Mouse (Mus musculus): ENCODE measurements around the gene Ctsc. TPM values are rescaled to one million over a fixed set of nuclear protein-coding genes. Genes with fewer than 3 reads are reported as not detected.
"Not testable (repeated sequence)": the region's sequence is repeated elsewhere in the genome, so short reads cannot be mapped to it uniquely, and the experiment has no call there.

Ctsc gene
- polyA plus RNA-seq (2015; fragmentation: Nextera tagmentation; extraction: Ambion mirVana), result 86.1 and 88.7 TPM in 2 replicates

GRCm38 (mm10) chr7:88277858-88278627 is at the start of gene Ctsc:
Gene Ctsc (plus strand): TSS chr7:88278085.
- Histone ChIP-seq H3K36me3 (no peaks in the 10 kb centered on the region), H3K9me3 (no peaks in the 10 kb centered on the region), H3K9ac (peak within 1 kb of the TSS; percentile 69), H3K27ac (peak within 1 kb of the TSS; percentile 82), H3K27me3 (replicated peaks) (no peaks in the 10 kb centered on the region), H3K4me3 (replicated peaks) (peak within 1 kb of the TSS; percentile 59), H3K4me1 (replicated peaks) (no peaks in the 10 kb centered on the region), H3K4me2 (replicated peaks) (peak within 1 kb of the TSS; percentile 89)
- WGBS, result under 1% methylated on average over 34 of the region's 34 CpGs
- ATAC-seq, result peak; percentile 98

DNA sequence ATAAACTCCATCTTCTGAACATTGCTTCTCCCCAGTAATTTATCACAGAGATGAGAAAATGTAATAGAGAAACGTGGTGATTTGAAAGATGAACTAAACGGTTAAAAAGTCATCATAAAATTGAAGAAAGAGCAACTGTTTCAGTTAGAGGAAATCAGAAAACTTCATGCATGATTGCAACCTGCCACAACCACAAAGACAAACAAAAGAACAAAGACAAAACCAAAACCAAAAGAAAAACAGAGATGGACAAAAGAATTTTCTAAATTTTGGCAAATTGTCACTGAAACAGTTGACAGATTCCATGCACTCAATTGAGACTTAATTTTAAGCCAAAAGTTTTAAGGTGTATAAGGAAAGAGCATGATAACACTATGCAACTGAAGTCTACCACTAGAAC is 48.8 kb upstream of the Ctsc start:
- Histone ChIP-seq H3K9me3 (no peaks in the 10 kb centered on the region), H3K36me3 (no peaks in the 10 kb centered on the region), H3K4me3 (replicated peaks) (no peak overlapping the region), H3K9ac (no peak overlapping the region), H3K4me2 (replicated peaks) (no peak overlapping the region), H3K27ac (no peak overlapping the region), H3K4me1 (replicated peaks) (no peaks in the 10 kb centered on the region), H3K27me3 (replicated peaks) (no peaks in the 10 kb centered on the region)
- 62% methylated on average over 2 of the region's 2 CpGs for WGBS
- no peak for ATAC-seq

- 91% methylated on average over 4 of the region's 4 CpGs for WGBS
Measured at GRCm38 (mm10) chr7:88230121-88230520, 47.8 kb upstream of the Ctsc start.

DNA sequence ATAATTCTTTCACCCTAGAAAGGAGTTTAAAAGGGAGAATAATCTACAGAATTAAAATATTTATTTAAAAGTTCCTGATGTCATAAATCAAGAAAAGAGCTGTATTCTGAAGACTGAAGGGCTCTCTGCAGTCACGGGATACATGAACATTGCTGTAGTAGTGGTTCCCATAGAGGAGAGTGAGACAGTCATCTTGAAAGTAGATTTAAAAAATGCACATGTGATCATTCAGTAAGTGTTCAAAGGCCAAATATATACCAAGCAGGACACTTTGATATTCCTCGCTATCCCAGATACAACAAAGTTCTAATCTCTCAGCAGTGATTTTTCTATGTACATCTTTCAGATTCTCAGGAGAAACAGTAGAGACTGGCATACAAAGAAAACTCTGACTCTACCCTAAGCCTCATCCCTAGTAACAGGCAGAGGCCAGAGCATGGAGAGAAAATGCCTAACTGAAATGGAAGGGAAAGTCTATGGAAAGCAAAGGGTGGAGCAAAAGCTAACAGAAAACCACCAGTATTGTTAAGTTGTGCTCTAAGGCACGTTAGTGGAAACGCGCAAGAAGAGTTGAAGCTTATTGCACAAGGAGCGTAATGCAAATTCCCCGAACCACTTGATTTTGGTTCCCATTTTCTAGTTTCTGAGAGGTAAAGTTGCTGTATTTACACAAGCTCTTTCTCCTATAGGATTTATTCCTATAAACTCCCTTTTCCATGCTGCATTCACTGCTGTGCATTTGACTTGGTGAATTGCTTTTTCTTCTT is 46.9 kb upstream of the Ctsc start:
- WGBS, result 81% methylated on average over 7 of the region's 7 CpGs
- Histone ChIP-seq H3K27ac (no peak overlapping the region), H3K4me1 (replicated peaks) (no peaks in the 10 kb centered on the region), H3K9ac (no peak overlapping the region), H3K9me3 (no peaks in the 10 kb centered on the region), H3K4me3 (replicated peaks) (no peak overlapping the region), H3K4me2 (replicated peaks) (no peak overlapping the region), H3K36me3 (no peaks in the 10 kb centered on the region), H3K27me3 (replicated peaks) (no peaks in the 10 kb centered on the region)
- no peak for ATAC-seq

More at GRCm38 (mm10) chr7:88230121-88230520, 47.8 kb upstream of the Ctsc start:
- no peak overlapping the region for H3K4me3 ChIP-seq (replicated peaks)
- H3K27me3 ChIP-seq (replicated peaks), result no peaks in the 10 kb centered on the region
- ATAC-seq, result no peak
- H3K27ac ChIP-seq, result no peak overlapping the region
- no peaks in the 10 kb centered on the region for H3K36me3 ChIP-seq
- no peak overlapping the region for H3K9ac ChIP-seq
- no peak overlapping the region for H3K4me2 ChIP-seq (replicated peaks)
- no peaks in the 10 kb centered on the region for H3K4me1 ChIP-seq (replicated peaks)
- no peaks in the 10 kb centered on the region for H3K9me3 ChIP-seq

GRCm38 (mm10) chr7:88243059-88243458 is 34.8 kb upstream of the Ctsc start:
- no peaks in the 10 kb centered on the region for H3K36me3 ChIP-seq
- WGBS, result 43% methylated on average over 3 of the region's 3 CpGs
- no peak overlapping the region for H3K4me3 ChIP-seq (replicated peaks)
- H3K4me2 ChIP-seq (replicated peaks), result no peak overlapping the region
- no peak for ATAC-seq
- H3K9ac ChIP-seq, result no peak overlapping the region
- no peaks in the 10 kb centered on the region for H3K4me1 ChIP-seq (replicated peaks)
- no peaks in the 10 kb centered on the region for H3K27me3 ChIP-seq (replicated peaks)
- H3K27ac ChIP-seq, result no peak overlapping the region
- no peaks in the 10 kb centered on the region for H3K9me3 ChIP-seq

DNA sequence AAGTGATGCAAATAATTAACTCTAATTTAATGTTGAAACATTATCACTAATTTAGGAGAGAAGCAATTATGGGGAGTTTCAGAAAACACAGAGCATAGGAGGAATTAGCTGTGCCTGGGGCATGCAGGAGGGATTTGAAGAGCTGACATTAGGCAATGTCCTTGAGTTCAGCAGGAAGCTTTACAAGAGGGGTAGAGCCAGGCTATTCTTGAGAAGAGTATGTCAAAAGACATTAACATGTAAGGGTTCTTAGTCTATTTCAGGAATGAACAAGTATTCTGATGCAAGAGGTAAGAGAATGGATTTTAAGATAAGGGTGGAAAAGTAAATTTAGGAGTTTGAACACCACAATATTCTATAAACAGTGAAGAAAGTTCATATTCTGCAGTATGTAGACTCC is 33.4 kb upstream of the Ctsc start:
- no peak overlapping the region for H3K4me3 ChIP-seq (replicated peaks)
- no peak for ATAC-seq

DNA sequence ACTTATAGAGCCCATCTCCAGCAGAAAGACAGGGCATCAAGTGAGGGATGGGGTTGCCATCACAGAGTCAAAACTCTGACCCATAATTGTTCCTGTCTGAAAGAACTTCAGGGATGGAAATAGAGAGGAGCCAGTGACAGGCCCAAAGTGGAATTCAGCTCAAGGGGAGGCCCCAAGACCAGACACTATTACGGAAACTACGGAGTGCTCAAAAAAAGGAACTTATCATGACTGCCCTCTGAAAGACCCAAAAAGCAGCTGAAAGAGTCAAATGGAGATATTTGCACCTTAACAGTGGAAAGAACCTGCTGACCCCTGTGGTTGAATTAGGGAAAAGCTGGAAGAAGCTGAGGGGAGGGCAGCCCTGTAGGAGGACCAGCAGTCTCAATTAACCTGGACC is 27.5 kb upstream of the Ctsc start:
- not testable (repeated sequence) for ATAC-seq; H3K9ac ChIP-seq; H3K36me3 ChIP-seq; H3K27me3 ChIP-seq (replicated peaks); H3K4me3 ChIP-seq (replicated peaks); H3K4me2 ChIP-seq (replicated peaks); H3K27ac ChIP-seq; H3K4me1 ChIP-seq (replicated peaks); H3K9me3 ChIP-seq
- WGBS, result 91% methylated on average over 2 of the region's 2 CpGs

More for the DNA sequence above, 33.4 kb upstream of the Ctsc start:
- no peak overlapping the region for H3K27ac ChIP-seq
- H3K4me1 ChIP-seq (replicated peaks), result no peaks in the 10 kb centered on the region
- H3K36me3 ChIP-seq, result no peaks in the 10 kb centered on the region
- no peaks in the 10 kb centered on the region for H3K27me3 ChIP-seq (replicated peaks)
- H3K9me3 ChIP-seq, result no peaks in the 10 kb centered on the region
- no peak overlapping the region for H3K9ac ChIP-seq
- no peak overlapping the region for H3K4me2 ChIP-seq (replicated peaks)

- H3K9me3 ChIP-seq, result no peaks in the 10 kb centered on the region
- H3K4me1 ChIP-seq (replicated peaks), result no peaks in the 10 kb centered on the region
- H3K4me3 ChIP-seq (replicated peaks), result no peak overlapping the region
- no peaks in the 10 kb centered on the region for H3K36me3 ChIP-seq
- ATAC-seq, result no peak
- no peak overlapping the region for H3K4me2 ChIP-seq (replicated peaks)
- no peak overlapping the region for H3K27ac ChIP-seq
- H3K9ac ChIP-seq, result no peak overlapping the region
- no peaks in the 10 kb centered on the region for H3K27me3 ChIP-seq (replicated peaks)
- 54% methylated on average over 1 of the region's 1 CpGs for WGBS
Measured at GRCm38 (mm10) chr7:88251535-88251934, 26.4 kb upstream of the Ctsc start.

- H3K4me1 ChIP-seq (replicated peaks), result no peaks in the 10 kb centered on the region
- no peak overlapping the region for H3K4me2 ChIP-seq (replicated peaks)
- no peak overlapping the region for H3K9ac ChIP-seq
- H3K27me3 ChIP-seq (replicated peaks), result no peaks in the 10 kb centered on the region
- H3K9me3 ChIP-seq, result no peaks in the 10 kb centered on the region
- H3K27ac ChIP-seq, result no peak overlapping the region
- no peak overlapping the region for H3K4me3 ChIP-seq (replicated peaks)
- ATAC-seq, result no peak
- H3K36me3 ChIP-seq, result no peaks in the 10 kb centered on the region
Measured at GRCm38 (mm10) chr7:88252129-88252528, 25.8 kb upstream of the Ctsc start.

GRCm38 (mm10) chr7:88254884-88255283 is 23.0 kb upstream of the Ctsc start:
- Histone ChIP-seq H3K36me3 (no peaks in the 10 kb centered on the region), H3K4me2 (replicated peaks) (no peak overlapping the region), H3K4me3 (replicated peaks) (no peak overlapping the region), H3K27me3 (replicated peaks) (no peaks in the 10 kb centered on the region), H3K9ac (no peak overlapping the region), H3K9me3 (no peaks in the 10 kb centered on the region), H3K4me1 (replicated peaks) (no peaks in the 10 kb centered on the region), H3K27ac (no peak overlapping the region)
- ATAC-seq, result no peak

DNA sequence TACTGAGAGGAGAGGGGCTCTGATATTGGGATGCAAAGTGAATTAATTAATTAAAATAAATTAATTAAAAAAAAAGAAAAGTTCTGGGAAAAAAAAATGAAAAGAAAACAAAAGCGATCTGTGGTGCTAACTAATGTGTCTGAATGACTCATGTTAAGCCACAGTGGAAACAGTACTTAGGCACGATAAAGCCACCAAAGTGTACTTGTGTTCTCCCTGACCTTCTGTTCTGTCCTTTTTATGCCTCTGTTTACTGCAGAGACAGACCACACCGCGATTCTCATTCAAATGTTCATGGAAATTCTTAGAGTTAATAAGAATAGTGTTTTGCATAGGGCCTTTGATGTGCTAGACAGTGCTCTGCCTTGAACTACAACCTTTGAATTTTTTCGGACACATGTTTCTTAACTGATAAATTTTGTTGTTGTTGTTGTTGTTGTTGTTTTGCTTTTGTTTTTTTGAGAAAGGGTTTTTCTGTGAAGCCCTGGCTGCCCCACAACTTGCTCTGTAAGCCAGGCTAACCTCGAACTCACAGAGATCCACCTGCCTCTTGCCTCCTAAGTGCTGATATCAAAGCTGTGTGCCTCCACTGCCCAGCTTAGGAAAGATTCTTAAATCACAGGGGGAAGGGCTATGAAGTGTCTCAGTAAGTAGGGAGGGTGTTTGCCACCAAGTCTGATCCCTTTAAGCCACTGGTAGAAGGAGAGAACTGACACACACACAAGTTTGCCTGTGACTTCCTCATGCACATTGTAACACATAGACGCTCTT is 18.5 kb upstream of the Ctsc start:
- Histone ChIP-seq H3K36me3 (no peaks in the 10 kb centered on the region), H3K4me1 (replicated peaks) (no peaks in the 10 kb centered on the region), H3K4me2 (replicated peaks) (no peak overlapping the region), H3K27ac (no peak overlapping the region), H3K27me3 (replicated peaks) (no peaks in the 10 kb centered on the region), H3K9me3 (no peaks in the 10 kb centered on the region), H3K4me3 (replicated peaks) (no peak overlapping the region), H3K9ac (no peak overlapping the region)
- ATAC-seq, result no peak
- WGBS, result 76% methylated on average over 7 of the region's 7 CpGs

DNA sequence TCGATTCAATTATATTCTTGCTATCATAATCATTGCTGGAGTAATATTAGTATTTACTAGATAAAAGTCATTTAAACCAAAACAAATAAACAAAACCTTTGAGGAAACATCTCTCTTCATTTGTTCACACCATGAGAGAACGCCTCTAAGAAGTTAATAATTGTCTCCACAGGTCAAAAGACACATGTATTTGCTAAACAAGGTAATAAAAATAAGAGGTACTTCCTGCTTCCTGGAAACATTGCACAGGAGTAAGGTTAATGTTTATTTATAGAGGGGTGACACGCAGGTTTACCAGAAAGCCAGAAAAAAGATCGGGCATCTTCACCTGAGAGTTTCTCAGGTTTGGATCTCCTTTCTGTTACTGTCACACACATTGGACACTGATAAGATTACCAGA is 16.1 kb upstream of the Ctsc start:
- H3K36me3 ChIP-seq, result no peaks in the 10 kb centered on the region
- H3K4me1 ChIP-seq (replicated peaks), result no peaks in the 10 kb centered on the region
- H3K9me3 ChIP-seq, result no peaks in the 10 kb centered on the region
- H3K4me3 ChIP-seq (replicated peaks), result no peak overlapping the region
- no peak overlapping the region for H3K27ac ChIP-seq
- ATAC-seq, result peak; percentile 72
- no peaks in the 10 kb centered on the region for H3K27me3 ChIP-seq (replicated peaks)
- no peak overlapping the region for H3K9ac ChIP-seq
- WGBS, result 58% methylated on average over 4 of the region's 4 CpGs
- H3K4me2 ChIP-seq (replicated peaks), result no peak overlapping the region

Measured in intestine, embryonic 15.5 days (tissue).